Mouse (Mus musculus) limb, embryonic 14.5 days (tissue): ENCODE results near the gene Klf15. TPM values are rescaled to one million over a fixed set of nuclear protein-coding genes. Genes with fewer than 3 reads are reported as not detected.

Source experiments
- ATAC-seq: fragments of 200-750 bp; cut with Nextera tagmentation; 2 replicates; pipeline ENCODE4 v1.8.0; 2017; ENCODE audit warnings: low read depth, moderate number of reproducible peaks, moderate TSS enrichment; ENCODE audit not compliant: low FRiP score
- DNase-seq: peaks from one replicate; pipeline ENCODE4 v3.0.0-alpha.2; 2015; ENCODE audit warnings: low spot score
- H3K27ac ChIP-seq: fragments of 300-500 bp; sonication (generic); replicated peaks from 2 replicates; pipeline ENCODE4 v1.5.1; 2014; ENCODE audit warnings: low read depth, mild to moderate bottlenecking, low read length, moderate library complexity, mixed read lengths
- H3K27me3 ChIP-seq: fragments of 300-500 bp; sonication (generic); 2 replicates; pipeline ENCODE4 v1.6.1; 2014; ENCODE audit warnings: low read length, mixed read lengths; ENCODE audit not compliant: control insufficient read depth, insufficient read depth
- H3K36me3 ChIP-seq: fragments of 300-500 bp; sonication (generic); 2 replicates; pipeline ENCODE4 v1.6.1; 2014; ENCODE audit warnings: mild to moderate bottlenecking, low read length, moderate library complexity, mixed read lengths; ENCODE audit not compliant: control insufficient read depth, insufficient read depth
- H3K4me1 ChIP-seq: fragments of 300-500 bp; sonication (generic); 2 replicates; pipeline ENCODE4 v1.6.1; 2014; ENCODE audit warnings: antibody characterized with exemption, low read length, mixed read lengths; ENCODE audit not compliant: control insufficient read depth, insufficient read depth
- H3K4me2 ChIP-seq: fragments of 300-500 bp; sonication (generic); replicated peaks from 2 replicates; pipeline ENCODE4 v1.6.1; 2014; ENCODE audit warnings: low read depth, mild to moderate bottlenecking, low read length, moderate library complexity; ENCODE audit not compliant: severe bottlenecking
- H3K4me3 ChIP-seq: fragments of 300-500 bp; sonication (generic); replicated peaks from 2 replicates; pipeline ENCODE4 v1.5.1; 2014; ENCODE audit warnings: low read length
- H3K9ac ChIP-seq: fragments of 300-500 bp; sonication (generic); 2 replicates; pipeline ENCODE4 v1.6.1; 2014; ENCODE audit warnings: mild to moderate bottlenecking, low read depth, low read length, moderate library complexity; ENCODE audit not compliant: severe bottlenecking
- H3K9me3 ChIP-seq: fragments of 300-500 bp; sonication (generic); 2 replicates; pipeline ENCODE4 v1.6.1; 2016; ENCODE audit warnings: low read length; ENCODE audit not compliant: control insufficient read depth
- POLR2A ChIP-seq: fragments of 200-500 bp; IDR thresholded peaks from 2 replicates; pipeline ENCODE4 v1.8.0; 2012; ENCODE audit warnings: inconsistent platforms, mild to moderate bottlenecking, moderate library complexity, borderline replicate concordance; ENCODE audit not compliant: insufficient read depth, insufficient read length; ENCODE audit errors: extremely low read depth
- WGBS: fragments of 180-500 bp; shearing (Covaris S2); extraction: QIAGEN DNeasy Blood & Tissue Kit; methylation state at CpG from one replicate; pipeline ENCODE4 v1.1.7; 2014; 5-methylcytosine and 5-hydroxymethylcytosine counted together
- polyA plus RNA-seq, 2 experiments: library from polyadenylated mRNA; depleted of rRNA in 1 of 2; stranded (reverse) in 1 of 2; unstranded in 1 of 2; fragments of >200 nt; fragmentation: Nextera tagmentation in 1 of 2; extraction: Ambion mirVana in 1 of 2; gene quantifications; 2 replicates each; pipeline versions ENCODE4 v1.2.1 to v1.2.3; 2012 to 2014

The Klf15 gene
- polyA plus RNA-seq, 2 experiments = 5.3 to 7.0 TPM

- no peak for TF ChIP-seq POLR2A
- 43% methylated on average over 3 of the region's 3 CpGs for WGBS
- ATAC-seq = no peak
- H3K27ac ChIP-seq = no peak overlapping the region
- no peaks in the 10 kb centered on the region for H3K27me3 ChIP-seq
- H3K4me2 ChIP-seq = no peak overlapping the region
- H3K4me1 ChIP-seq = no peaks in the 10 kb centered on the region
- H3K9ac ChIP-seq = no peak overlapping the region
- DNase-seq = no peak
- no peak overlapping the region for H3K4me3 ChIP-seq
- H3K36me3 ChIP-seq = no peaks in the 10 kb centered on the region
- H3K9me3 ChIP-seq = no peaks in the 10 kb centered on the region
These were observed 21.9 kb downstream of the Klf15 start for GRCm38 (mm10) chr6:90484249-90484648.

GRCm38 (mm10) chr6:90484876-90485275 is 22.5 kb downstream of the Klf15 start:
- no peak overlapping the region for H3K9ac ChIP-seq
- DNase-seq (no peak), ATAC-seq (no peak)
- 83% methylated on average over 5 of the region's 5 CpGs for whole genome bisulfite sequencing
- no peak overlapping the region for H3K4me3 ChIP-seq
- H3K27ac ChIP-seq = no peak overlapping the region
- H3K27me3 ChIP-seq = no peaks in the 10 kb centered on the region
- no peaks in the 10 kb centered on the region for H3K9me3 ChIP-seq
- H3K4me1 ChIP-seq = no peaks in the 10 kb centered on the region
- H3K36me3 ChIP-seq = no peaks in the 10 kb centered on the region
- no peak overlapping the region for H3K4me2 ChIP-seq
- no peak for TF ChIP-seq POLR2A

GRCm38 (mm10) chr6:90486176-90486921 is 24.0 kb downstream of the Klf15 start, which contains the start of gene Aldh1l1:
Aldh1l1 (plus strand) TSS chr6:90486427.
- no peak for DNase-seq
- ATAC-seq = no peak
- Histone ChIP-seq H3K4me3 (no peak within 1 kb of the TSS), H3K36me3 (no peaks in the 10 kb centered on the region), H3K9me3 (no peaks in the 10 kb centered on the region), H3K9ac (no peak within 1 kb of the TSS), H3K4me1 (no peaks in the 10 kb centered on the region), H3K4me2 (no peak within 1 kb of the TSS), H3K27me3 (no peaks in the 10 kb centered on the region), H3K27ac (no peak within 1 kb of the TSS)
- no peak for TF ChIP-seq POLR2A
- WGBS = 72% methylated on average over 12 of the region's 12 CpGs

GRCm38 (mm10) chr6:90487531-90487930 is 25.2 kb downstream of the Klf15 start:
- Histone ChIP-seq H3K27ac (no peak overlapping the region), H3K9me3 (no peaks in the 10 kb centered on the region), H3K4me3 (no peak overlapping the region), H3K4me1 (no peaks in the 10 kb centered on the region), H3K27me3 (no peaks in the 10 kb centered on the region), H3K36me3 (no peaks in the 10 kb centered on the region), H3K4me2 (no peak overlapping the region), H3K9ac (no peak overlapping the region)
- no peak for TF ChIP-seq POLR2A
- 86% methylated on average over 1 of the region's 1 CpGs for WGBS
- no peak for ATAC-seq
- DNase-seq = no peak

GRCm38 (mm10) chr6:90489532-90489931 is 27.2 kb downstream of the Klf15 start:
- Histone ChIP-seq H3K9me3 (no peaks in the 10 kb centered on the region), H3K36me3 (no peaks in the 10 kb centered on the region), H3K4me3 (no peak overlapping the region), H3K4me1 (no peaks in the 10 kb centered on the region), H3K4me2 (no peak overlapping the region), H3K27ac (no peak overlapping the region), H3K9ac (no peak overlapping the region), H3K27me3 (no peaks in the 10 kb centered on the region)
- DNase-seq (no peak), ATAC-seq (no peak)
- WGBS = 95% methylated on average over 3 of the region's 3 CpGs
- TF ChIP-seq POLR2A = no peak
